Mouse (Mus musculus): Measurements from ENCODE around the gene Dkkl1.

DNA sequence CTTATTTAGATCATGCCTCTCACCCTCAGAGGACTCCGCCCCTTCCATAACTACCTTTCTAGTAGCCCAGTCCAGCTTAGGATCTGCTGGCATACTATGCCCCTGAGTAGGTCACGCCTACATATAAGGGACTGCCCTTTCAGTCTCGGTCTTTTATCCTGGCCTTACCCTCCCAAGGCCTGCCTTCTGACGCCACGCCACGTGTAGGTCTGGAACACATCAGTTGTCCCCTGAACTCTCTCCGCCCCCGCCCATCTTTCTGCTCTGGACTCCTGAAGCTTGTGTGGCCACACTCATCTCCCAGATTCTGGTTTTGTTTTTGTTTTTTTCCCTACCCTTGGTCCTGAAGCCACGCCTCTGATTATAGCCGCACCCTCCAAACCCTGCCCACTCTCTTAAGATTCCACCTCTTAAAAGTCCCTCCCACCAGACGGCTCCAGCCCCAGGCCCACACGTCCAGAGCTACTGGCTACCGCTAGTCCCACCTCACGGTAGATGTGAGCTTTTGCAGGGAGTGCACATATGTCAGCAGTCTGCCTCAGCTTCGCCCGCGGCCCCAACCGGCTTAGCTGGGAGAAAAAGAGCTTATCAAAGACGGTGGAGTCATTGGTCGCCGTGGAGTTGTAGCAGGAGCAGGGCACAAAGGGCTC is 23.1 kb upstream of the Dkkl1 start:
- TF ChIP-seq CTCF (conservative IDR thresholded peaks at IDR 0.05; ENCODE audit: low read length) (no peak), POU5F1 (IDR thresholded peaks at IDR 0.05; ENCODE audit: borderline replicate concordance, low read length) (no peak), NANOG (IDR thresholded peaks at IDR 0.05; ENCODE audit: borderline replicate concordance, low read length) (no peak)
